Mouse (Mus musculus): Measurements from ENCODE around the gene Wdr1. TPM values are rescaled to one million over a fixed set of nuclear protein-coding genes. Genes with fewer than 3 reads are reported as not detected.
"Not testable (repeated sequence)": the region's sequence is repeated elsewhere in the genome, so short reads cannot be mapped to it uniquely, and the experiment has no call there.

Wdr1 gene
- 148 and 172 TPM in 2 replicates for polyA plus RNA-seq (2015; fragmentation: Nextera tagmentation; extraction: Ambion mirVana)

DNA sequence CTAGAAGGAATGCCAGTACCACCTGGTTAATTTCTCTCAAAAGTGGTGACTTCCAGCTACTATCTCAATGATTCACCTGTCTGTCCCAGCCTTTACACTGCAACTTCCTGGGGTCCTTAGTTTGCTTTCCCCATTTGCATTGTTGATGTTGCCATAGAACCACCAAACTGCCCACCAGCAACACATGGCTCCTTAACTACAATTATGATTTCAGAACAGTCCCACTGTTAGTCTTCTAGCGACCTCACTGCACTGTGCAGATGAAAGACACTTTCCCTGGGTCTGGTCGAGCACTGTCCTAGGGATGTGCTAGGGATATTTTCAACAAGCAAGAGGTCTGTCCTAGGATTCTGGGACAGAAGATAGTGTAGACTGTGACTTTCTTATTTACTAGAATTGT, at the start of gene Wdr1:
Gene Wdr1 (minus strand): TSS at position 101 of the 400 bp plus-strand sequence.
- peaks cover 20% of the 10 kb centered on the region for H3K36me3 ChIP-seq
- H3K9ac ChIP-seq, result peak within 1 kb of the TSS; percentile 92
- peak within 1 kb of the TSS; percentile 89 for H3K27ac ChIP-seq (replicated peaks)
- H3K9me3 ChIP-seq, result no peaks in the 10 kb centered on the region
- H3K27me3 ChIP-seq, result no peaks in the 10 kb centered on the region
- ATAC-seq (ENCODE audit: low read depth), result no peak
- peak within 1 kb of the TSS; percentile 72 for H3K4me2 ChIP-seq
- 88% methylated on average over 2 of the region's 2 CpGs for WGBS
- peak within 1 kb of the TSS; percentile 94 for H3K4me3 ChIP-seq
- H3K4me1 ChIP-seq (replicated peaks), result peaks cover 35% of the 10 kb centered on the region

DNA sequence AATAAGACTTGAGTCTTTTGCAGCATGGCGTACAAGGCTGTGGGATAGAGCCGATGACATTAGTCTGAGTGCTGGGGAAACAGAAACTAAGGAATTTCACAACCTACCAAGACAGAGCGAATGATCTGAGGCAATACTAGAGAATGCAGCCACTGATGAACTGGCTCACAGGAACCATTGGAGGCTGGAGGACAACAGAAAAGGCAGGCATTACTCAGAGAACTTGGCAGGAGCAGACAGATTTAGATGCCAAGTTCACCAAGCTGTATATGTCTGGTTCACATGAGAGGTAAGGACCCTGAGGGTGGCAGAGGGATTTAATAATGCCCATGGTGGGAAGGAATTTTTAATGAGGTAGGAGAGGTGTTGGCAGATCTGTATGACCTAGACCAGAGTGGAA, 48.1 kb upstream of the Wdr1 start:
- ATAC-seq (ENCODE audit: low read depth), result no peak
- 84% methylated on average over 3 of the region's 3 CpGs for WGBS
- Histone ChIP-seq H3K27me3 (no peaks in the 10 kb centered on the region), H3K27ac (replicated peaks) (no peak overlapping the region), H3K4me2 (no peak overlapping the region), H3K9ac (no peak overlapping the region), H3K9me3 (no peaks in the 10 kb centered on the region), H3K4me3 (no peak overlapping the region), H3K4me1 (replicated peaks) (no peaks in the 10 kb centered on the region), H3K36me3 (no peaks in the 10 kb centered on the region)

DNA sequence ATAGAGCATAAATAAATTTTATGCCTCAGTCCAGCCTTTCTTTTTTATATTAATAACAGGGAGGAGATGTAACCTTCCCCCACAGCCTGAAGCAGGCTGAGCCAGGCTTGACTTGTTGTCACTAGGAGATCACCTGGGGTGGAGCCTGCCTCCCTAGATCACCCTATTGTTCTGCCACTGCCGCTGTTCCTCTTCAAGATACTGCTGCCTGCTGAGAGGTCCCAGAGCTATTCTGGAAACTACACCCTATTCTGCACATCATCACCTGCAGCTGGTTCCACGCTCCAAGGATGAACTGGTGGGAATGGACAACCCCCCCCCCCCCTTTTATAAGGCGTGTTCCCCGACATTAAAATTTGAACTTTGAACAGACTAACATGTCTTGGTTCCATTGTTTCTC, 45.2 kb upstream of the Wdr1 start:
- H3K27me3 ChIP-seq; H3K9me3 ChIP-seq; H3K4me1 ChIP-seq (replicated peaks); ATAC-seq (ENCODE audit: low read depth); H3K36me3 ChIP-seq; H3K4me3 ChIP-seq; H3K9ac ChIP-seq; H3K4me2 ChIP-seq; H3K27ac ChIP-seq (replicated peaks): not testable (repeated sequence)
- WGBS, result 71% methylated on average over 4 of the region's 4 CpGs

DNA sequence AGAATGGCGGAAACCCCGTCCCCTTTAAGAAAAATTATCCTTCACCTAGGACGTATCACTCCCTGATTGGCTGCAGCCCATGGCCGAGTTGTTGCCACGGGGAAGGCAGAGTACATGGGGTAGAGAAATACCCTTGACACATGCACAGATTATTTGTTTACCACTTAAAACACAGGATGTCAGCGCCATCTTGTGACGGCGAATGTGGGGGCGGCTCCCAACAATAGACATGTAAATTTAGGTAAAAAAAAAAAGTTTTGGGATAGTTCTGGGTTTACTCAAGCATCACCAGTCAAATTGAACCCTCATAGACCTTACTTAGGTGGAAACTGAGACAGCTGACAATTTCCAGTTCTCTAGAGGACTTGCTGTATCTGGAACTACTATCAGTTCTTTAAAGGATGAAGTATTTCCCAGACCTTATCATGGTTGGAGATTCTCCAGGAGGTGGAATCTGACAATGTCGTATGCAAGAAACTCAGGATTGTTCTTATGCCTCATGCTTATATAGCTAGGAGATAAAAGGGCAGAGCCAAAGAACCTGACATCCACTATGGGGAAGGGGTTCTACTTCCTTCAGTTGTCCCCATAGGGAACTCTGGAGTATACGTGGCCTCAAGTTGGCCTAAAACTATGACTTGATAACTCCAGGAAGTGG, 35.8 kb upstream of the Wdr1 start:
- peak overlapping the region; percentile 49 for H3K4me2 ChIP-seq
- H3K27me3 ChIP-seq, result no peaks in the 10 kb centered on the region
- ATAC-seq (ENCODE audit: low read depth), result peak; percentile 76
- H3K9me3 ChIP-seq, result no peaks in the 10 kb centered on the region
- 65% methylated on average over 11 of the region's 11 CpGs for WGBS
- H3K4me1 ChIP-seq (replicated peaks), result no peaks in the 10 kb centered on the region
- peak overlapping the region; percentile 32 for H3K4me3 ChIP-seq
- no peaks in the 10 kb centered on the region for H3K36me3 ChIP-seq
- H3K9ac ChIP-seq, result peak overlapping the region; percentile 32; the same call in 1 of the 2 replicates
- no peak overlapping the region for H3K27ac ChIP-seq (replicated peaks)

DNA sequence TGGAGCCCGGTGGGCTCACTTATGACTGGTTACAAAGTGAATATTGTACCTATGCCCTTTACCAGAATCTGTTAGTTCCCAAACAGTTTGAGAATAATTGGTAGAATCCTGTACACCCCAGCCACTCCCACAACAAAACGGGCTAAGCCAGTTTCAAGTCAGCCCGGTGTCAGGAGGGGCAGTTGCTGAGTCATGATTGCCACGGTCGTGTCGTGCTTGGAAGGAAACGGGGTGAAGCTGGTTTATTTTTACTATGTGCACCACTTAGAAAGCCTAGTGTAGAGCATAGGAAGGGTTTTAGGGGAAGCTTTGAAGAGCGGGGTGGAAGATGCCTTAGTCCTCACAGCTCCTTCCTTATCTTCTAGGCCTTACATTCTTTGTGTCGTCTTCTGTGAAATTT, 25.9 kb upstream of the Wdr1 start:
- H3K4me3 ChIP-seq, result no peak overlapping the region
- WGBS, result 75% methylated on average over 9 of the region's 9 CpGs
- H3K9ac ChIP-seq, result no peak overlapping the region
- no peak for ATAC-seq (ENCODE audit: low read depth)
- no peaks in the 10 kb centered on the region for H3K36me3 ChIP-seq
- H3K9me3 ChIP-seq, result no peaks in the 10 kb centered on the region
- H3K27ac ChIP-seq (replicated peaks), result no peak overlapping the region
- H3K4me2 ChIP-seq, result no peak overlapping the region
- no peaks in the 10 kb centered on the region for H3K27me3 ChIP-seq
- no peaks in the 10 kb centered on the region for H3K4me1 ChIP-seq (replicated peaks)

DNA sequence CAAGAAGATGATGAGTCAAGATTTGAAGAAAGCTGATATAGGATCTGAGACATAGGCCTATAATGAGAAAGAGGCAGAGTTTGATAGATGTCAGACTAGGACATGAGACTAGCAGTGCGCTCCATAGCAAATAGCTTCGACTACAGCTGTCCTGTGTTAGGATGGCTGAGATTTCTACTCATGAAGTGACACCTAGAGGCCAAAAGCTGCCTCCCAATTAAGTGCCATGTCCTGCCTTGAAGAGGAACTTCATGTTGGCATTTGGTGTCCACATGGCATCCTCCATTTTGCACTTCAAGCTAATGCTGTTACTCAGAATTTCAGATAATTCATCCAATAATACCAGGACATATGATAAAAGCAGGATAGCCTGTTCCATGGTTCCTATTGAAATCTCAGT, 22.4 kb upstream of the Wdr1 start:
- no peak overlapping the region for H3K27ac ChIP-seq (replicated peaks)
- ATAC-seq (ENCODE audit: low read depth), result no peak
- no peak overlapping the region for H3K4me3 ChIP-seq
- no peaks in the 10 kb centered on the region for H3K9me3 ChIP-seq
- no peaks in the 10 kb centered on the region for H3K4me1 ChIP-seq (replicated peaks)
- H3K36me3 ChIP-seq, result no peaks in the 10 kb centered on the region
- no peak overlapping the region for H3K4me2 ChIP-seq
- no peaks in the 10 kb centered on the region for H3K27me3 ChIP-seq
- 88% methylated on average over 2 of the region's 2 CpGs for WGBS
- no peak overlapping the region for H3K9ac ChIP-seq

DNA sequence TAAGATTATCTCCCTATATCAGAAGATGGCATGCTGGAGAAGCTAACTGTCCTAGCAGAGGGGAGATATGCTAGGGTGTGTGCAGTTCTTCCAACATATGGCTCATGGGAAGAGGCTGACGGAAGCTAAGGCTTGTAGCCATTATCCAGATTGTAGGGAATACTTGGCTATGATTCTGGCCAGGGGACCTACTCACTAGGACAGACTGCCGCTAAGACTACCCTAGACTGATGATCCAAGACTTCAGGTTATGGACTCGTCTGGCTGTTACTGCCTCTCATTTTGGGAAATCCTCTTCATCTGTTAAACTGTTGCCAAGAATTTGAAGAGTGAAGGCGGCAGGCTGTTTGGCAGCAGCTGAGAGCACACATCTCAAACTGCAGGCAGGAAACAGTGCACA, 20.0 kb upstream of the Wdr1 start:
- Histone ChIP-seq H3K27me3 (no peaks in the 10 kb centered on the region), H3K27ac (replicated peaks) (no peak overlapping the region), H3K9ac (no peak overlapping the region), H3K9me3 (no peaks in the 10 kb centered on the region), H3K4me2 (no peak overlapping the region), H3K4me1 (replicated peaks) (no peaks in the 10 kb centered on the region), H3K4me3 (no peak overlapping the region), H3K36me3 (no peaks in the 10 kb centered on the region)
- no peak for ATAC-seq (ENCODE audit: low read depth)
- WGBS, result 90% methylated on average over 4 of the region's 4 CpGs

DNA sequence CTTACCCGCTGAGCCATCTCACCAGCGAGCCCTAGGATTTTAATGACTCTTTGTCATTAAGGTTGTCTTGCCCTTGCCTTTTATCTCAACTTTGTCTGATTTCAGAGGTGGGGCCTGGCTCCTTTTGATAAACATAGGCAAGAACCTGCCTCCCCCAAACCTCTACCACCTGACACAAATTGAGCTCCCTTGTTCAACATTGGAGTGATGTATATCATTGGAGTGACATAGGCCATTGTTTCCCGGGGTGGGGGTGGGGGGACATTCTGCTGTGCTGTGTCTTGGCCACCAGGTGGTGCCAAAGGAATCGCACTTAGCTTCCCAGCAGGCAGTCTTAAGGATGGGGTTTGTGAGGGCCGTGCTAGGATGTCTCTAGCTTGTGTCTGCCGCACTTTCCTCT, 17.7 kb upstream of the Wdr1 start:
- no peak overlapping the region for H3K4me2 ChIP-seq
- H3K4me1 ChIP-seq (replicated peaks), result no peaks in the 10 kb centered on the region
- no peak overlapping the region for H3K9ac ChIP-seq
- no peaks in the 10 kb centered on the region for H3K9me3 ChIP-seq
- H3K36me3 ChIP-seq, result no peaks in the 10 kb centered on the region
- no peaks in the 10 kb centered on the region for H3K27me3 ChIP-seq
- 23% methylated on average over 6 of the region's 6 CpGs for WGBS
- no peak overlapping the region for H3K4me3 ChIP-seq
- ATAC-seq (ENCODE audit: low read depth), result peak; percentile 53; the same call in 1 of the 2 replicates
- no peak overlapping the region for H3K27ac ChIP-seq (replicated peaks)

DNA sequence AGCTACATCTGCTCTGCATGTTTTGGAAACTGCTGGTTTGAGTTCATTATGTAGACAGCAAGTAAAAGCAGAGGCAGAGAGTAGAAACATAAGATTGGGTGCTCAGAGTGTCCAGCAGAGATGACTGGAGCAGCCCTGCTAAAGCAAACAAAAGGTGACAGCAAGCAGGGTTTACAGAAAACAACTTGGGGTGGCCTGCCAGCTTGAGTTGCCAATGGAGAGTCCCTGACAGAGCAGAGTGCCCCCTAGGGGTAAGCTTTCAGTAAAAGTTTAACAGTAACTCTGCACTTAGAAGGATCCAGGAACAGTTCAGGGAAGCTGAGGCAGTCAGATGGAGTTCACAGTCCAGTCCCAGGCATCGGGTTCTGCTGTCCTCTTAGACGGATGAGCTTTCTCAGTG, 7.9 kb upstream of the Wdr1 start:
- H3K9ac ChIP-seq, result no peak overlapping the region
- no peaks in the 10 kb centered on the region for H3K27me3 ChIP-seq
- H3K9me3 ChIP-seq, result no peaks in the 10 kb centered on the region
- H3K36me3 ChIP-seq, result no peaks in the 10 kb centered on the region
- no peaks in the 10 kb centered on the region for H3K4me1 ChIP-seq (replicated peaks)
- no peak overlapping the region for H3K27ac ChIP-seq (replicated peaks)
- WGBS, result 69% methylated on average over 2 of the region's 2 CpGs
- ATAC-seq (ENCODE audit: low read depth), result no peak
- no peak overlapping the region for H3K4me2 ChIP-seq
- no peak overlapping the region for H3K4me3 ChIP-seq

DNA sequence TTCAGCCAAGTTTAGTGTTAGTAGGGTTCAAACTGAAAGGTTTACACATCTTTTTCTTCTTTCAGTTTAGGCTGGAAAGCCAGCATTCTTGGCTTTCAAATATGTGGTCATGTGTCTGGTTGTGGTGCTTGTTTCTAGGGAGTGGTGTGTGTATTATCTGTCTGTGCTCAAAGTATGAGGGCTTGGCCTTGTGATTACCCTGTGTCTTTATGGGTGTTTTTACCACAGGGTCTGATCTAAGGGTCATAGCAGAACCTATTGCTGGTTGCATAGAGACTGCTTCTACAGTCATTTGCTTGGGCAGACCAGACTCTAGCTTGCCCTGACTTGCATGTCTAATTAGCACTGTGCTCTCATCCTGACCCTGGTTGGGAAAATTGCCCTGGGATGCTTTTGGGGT, 5.6 kb upstream of the Wdr1 start:
- no peak for ATAC-seq (ENCODE audit: low read depth)
- H3K9me3 ChIP-seq, result no peaks in the 10 kb centered on the region
- H3K4me2 ChIP-seq, result no peak overlapping the region
- H3K9ac ChIP-seq, result no peak overlapping the region
- H3K36me3 ChIP-seq, result no peaks in the 10 kb centered on the region
- no peak overlapping the region for H3K27ac ChIP-seq (replicated peaks)
- no peaks in the 10 kb centered on the region for H3K4me1 ChIP-seq (replicated peaks)
- no peak overlapping the region for H3K4me3 ChIP-seq
- H3K27me3 ChIP-seq, result no peaks in the 10 kb centered on the region

DNA sequence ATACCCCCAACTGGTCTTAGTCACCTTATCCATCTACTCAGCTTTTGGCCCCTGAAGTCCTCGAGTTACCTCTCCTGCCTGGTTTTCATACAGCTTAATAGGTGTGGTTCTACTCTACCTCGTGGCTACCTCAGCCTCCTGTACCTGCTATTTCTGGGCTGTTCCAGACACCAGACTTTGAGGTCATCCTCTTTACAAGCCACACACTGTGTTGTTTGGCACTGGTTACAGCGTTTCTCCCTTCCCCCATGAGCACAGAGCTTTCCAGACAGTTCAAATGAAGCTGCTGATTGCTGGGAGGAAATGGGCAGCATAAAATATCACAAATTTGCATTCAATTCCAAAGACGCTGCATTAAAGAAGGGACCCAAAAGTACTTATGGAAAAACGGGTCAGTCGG, 1.8 kb upstream of the Wdr1 start:
- no peaks in the 10 kb centered on the region for H3K27me3 ChIP-seq
- no peak overlapping the region for H3K4me3 ChIP-seq
- no peak overlapping the region for H3K9ac ChIP-seq
- 0 out of 2 replicates have a peak, but pooled peaks cover 3% of the 10 kb centered on the region for H3K36me3 ChIP-seq
- 77% methylated on average over 6 of the region's 6 CpGs for WGBS
- no peak for ATAC-seq (ENCODE audit: low read depth)
- no peak overlapping the region for H3K27ac ChIP-seq (replicated peaks)
- H3K4me2 ChIP-seq, result no peak overlapping the region
- H3K9me3 ChIP-seq, result no peaks in the 10 kb centered on the region
- H3K4me1 ChIP-seq (replicated peaks), result peaks cover 20% of the 10 kb centered on the region

DNA sequence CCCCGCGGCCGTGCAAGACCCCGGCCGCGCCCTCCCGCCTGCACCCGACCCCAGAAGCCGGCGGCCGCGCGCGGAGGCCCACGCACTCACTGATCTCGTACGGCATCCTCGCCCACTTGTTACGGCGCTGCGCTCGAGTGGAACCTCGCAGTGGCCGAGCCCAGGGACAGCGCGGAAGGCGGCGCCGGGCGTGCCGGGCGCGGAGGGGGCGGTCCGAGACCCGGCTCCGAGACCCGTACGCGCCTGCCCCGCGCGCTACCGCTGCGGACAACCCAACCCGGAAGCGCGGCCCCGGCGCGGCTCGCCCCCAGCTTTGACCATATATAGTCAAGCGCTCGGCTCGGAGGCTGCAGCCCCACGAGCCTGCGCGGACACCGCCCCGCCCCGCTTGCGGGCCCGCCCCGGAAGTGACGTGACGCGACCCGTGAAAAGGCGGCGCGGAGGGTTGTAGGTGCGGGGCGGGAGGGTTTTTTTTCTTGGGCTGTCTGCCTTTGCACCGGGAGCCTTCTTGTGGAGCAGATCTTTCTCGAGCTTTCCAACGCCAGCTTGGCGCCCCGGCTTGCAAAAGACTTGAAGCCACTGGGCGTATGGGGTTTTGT, 1.5 kb downstream of the Wdr1 start:
- Histone ChIP-seq H3K27me3 (no peaks in the 10 kb centered on the region), H3K4me2 (peak overlapping the region; percentile 97), H3K27ac (replicated peaks) (peak overlapping the region; percentile 89), H3K36me3 (peaks cover 36% of the 10 kb centered on the region), H3K9ac (peak overlapping the region; percentile 92), H3K4me1 (replicated peaks) (peaks cover 35% of the 10 kb centered on the region), H3K4me3 (peak overlapping the region; percentile 94), H3K9me3 (no peaks in the 10 kb centered on the region)
- peak; percentile 98 for ATAC-seq (ENCODE audit: low read depth)
- under 1% methylated on average over 78 of the region's 79 CpGs for WGBS

Data from neural tube, embryonic 13.5 days (tissue).